Mouse (Mus musculus): ENCODE data around the gene Pbx4. TPM values are rescaled to one million over a fixed set of nuclear protein-coding genes. Genes with fewer than 3 reads are reported as not detected.

Gene Pbx4
- total RNA-seq (2021): not detected
- long read RNA-seq, experiment 1: 0 reads
- long read RNA-seq, experiment 2: 0 reads

- DNase-seq (ENCODE audit: low spot score): peak; percentile 57
Observed at GRCm38 (mm10) chr8:69832298-69832853, at the start of gene Pbx4. Gene Pbx4 (plus strand): TSS chr8:69832491.

DNA sequence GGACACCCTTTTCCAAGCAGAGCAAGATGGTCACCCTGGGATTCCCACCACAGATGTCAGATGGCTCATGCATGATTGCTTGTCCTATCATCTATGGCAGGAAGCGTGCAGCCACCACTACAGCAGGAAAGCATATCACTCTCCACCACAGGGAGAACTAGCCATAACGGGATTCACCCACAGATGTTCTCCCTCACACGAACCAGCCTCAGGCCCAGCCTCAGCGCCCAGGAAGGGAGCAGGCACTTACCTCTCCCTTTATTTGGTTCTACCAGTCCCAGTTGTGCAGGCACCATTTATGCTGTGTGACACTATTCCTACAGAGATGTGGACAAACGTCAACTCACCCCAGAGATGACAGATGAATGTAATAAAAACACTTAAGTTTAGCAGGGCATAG, 43.2 kb upstream of the Pbx4 start:
- DNase-seq (ENCODE audit: low spot score): no peak

DNA sequence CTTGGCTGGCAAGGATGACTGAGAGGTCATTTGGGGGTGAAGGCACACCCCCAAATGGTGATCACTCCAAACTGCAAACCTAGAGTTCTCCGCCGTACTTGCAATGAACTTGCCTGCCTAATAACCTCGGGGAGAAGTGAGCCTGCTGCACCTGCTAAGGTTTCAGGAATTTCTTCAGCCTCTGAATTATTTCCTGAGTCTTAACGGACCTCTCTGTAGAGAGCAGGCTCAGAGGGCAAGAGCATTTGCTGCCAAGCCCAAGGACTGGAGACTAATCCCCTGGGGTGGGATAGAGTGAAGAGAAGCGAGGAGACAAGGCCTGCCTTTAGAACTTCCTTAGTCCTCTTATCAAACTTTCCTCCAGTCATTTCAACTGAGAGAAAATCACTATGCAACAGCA, 42.6 kb upstream of the Pbx4 start:
- DNase-seq (ENCODE audit: low spot score): no peak

- DNase-seq (ENCODE audit: low spot score): no peak
Observed at GRCm38 (mm10) chr8:69790364-69790763, 41.9 kb upstream of the Pbx4 start.

DNA sequence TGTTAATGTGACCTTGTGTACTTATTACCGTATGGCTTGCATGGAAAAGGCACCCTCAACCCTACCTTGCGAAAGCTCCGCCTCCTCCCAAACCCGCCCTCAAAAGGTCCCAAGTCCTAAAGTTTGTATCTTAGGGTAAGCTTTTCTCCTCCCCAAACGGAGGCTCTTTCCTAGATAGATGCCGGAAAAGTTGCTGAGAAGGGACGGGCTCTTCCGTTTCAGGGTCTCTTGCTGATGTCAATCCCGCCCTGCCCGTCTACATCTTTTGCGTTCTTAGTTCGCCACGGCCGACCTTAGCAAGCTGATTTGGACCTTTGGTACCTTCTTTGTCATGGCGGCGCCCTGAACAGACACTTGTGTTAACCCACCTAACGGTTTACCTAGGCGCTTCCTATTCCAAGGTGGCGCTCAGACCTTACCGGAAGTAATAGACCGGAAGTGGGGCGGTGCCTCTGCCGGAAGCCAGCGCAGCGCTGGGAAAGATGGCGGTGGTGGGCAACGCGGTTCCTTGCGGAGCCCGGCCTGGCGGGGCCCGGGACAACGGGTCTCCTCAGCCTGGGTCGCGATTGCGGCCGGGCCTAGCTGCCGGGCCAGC, 41.4 kb upstream of the Pbx4 start, which contains the start of the genes Atp13a1 and Zfp866:
Atp13a1 (plus strand) TSS at position 391 of the 595 bp plus-strand sequence.
Zfp866 (minus strand) TSS at position 406 of the 595 bp plus-strand sequence.
- peak; percentile 89 for DNase-seq (ENCODE audit: low spot score)

GRCm38 (mm10) chr8:69791415-69792068, 40.7 kb upstream of the Pbx4 start:
- no peak for DNase-seq (ENCODE audit: low spot score)

DNA sequence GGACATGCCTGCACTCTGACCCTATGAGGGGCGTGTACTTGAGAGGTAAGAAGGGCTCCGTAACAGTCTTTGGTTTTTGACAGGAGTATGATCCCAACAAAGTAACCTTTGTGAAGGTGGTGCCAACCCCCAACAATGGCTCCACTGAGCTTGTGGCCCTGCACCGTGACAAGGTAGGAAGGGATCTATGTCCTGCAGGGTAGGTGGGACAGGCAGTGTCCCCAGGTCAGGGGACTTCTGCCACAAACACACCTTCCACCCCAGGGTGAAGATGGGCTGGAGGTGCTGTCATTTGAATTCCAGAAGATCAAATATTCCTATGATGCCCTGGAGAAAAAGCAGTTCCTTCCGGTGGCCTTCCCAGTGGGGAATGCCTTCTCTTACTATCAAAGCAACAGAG, 38.6 kb upstream of the Pbx4 start:
- DNase-seq (ENCODE audit: low spot score): no peak

DNA sequence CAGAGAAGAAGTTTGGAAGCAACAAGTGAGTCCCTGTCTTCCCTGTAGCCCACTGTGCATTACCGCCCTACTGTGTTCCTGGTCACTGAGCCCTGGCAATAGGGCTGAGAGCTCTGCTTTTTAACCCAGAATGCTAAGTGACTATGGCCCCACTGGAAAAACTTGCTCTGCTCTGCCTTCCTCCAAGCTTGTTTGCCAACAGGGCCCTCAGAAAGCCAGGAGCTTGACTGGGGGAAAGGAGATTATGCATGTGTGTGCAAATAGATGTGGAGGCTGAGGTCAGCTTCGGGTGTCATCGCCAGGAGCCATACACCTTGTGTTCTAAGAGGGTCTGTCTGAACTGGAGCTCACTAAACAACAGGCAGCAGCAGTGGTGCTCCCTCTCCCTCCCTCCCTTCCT, 38.2 kb upstream of the Pbx4 start:
- no peak for DNase-seq (ENCODE audit: low spot score)

GRCm38 (mm10) chr8:69794901-69795300, 37.4 kb upstream of the Pbx4 start:
- no peak for DNase-seq (ENCODE audit: low spot score)

- DNase-seq (ENCODE audit: low spot score): no peak
Observed at GRCm38 (mm10) chr8:69796721-69797345, 35.5 kb upstream of the Pbx4 start.

DNA sequence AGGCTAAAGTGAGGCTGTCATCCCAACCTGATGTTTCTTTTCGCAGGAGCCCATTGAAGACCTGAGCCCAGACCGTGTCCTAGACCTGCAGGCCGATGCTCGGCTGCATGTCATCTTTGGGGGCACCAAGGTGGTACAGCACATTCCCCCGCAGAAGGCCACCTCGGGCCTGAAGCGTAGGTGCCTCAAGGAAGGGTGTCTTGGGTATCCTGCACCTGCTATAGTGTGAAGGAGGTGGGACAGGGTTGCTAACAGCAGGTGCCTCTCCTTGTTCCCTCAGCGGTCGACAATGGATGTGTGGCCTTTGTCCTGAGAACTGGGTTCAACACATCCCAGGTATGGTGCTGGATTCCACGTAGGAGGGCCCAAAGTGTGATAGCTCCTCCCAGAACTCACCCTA, 34.6 kb upstream of the Pbx4 start:
- no peak for DNase-seq (ENCODE audit: low spot score)

DNA sequence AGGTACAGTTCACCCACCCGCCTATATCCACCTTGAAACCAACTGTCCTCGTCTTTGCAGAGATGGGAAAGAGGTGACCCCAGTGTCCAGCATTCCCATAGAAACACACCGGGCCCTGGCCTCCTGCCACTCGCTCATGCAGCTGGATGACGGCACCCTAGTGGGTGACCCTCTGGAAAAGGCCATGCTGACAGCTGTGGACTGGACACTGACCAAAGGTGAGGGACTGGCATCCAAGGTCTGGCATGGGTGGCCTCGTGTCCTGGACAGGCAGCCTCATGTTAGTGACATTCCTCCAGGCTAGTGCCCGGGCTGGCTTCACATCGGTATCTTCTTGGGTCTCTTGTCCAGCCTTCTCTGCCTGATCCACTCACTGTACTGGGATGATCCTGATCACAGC, 33.0 kb upstream of the Pbx4 start:
- DNase-seq (ENCODE audit: low spot score): no peak

GRCm38 (mm10) chr8:69799946-69800345, 32.3 kb upstream of the Pbx4 start:
- no peak for DNase-seq (ENCODE audit: low spot score)

DNA sequence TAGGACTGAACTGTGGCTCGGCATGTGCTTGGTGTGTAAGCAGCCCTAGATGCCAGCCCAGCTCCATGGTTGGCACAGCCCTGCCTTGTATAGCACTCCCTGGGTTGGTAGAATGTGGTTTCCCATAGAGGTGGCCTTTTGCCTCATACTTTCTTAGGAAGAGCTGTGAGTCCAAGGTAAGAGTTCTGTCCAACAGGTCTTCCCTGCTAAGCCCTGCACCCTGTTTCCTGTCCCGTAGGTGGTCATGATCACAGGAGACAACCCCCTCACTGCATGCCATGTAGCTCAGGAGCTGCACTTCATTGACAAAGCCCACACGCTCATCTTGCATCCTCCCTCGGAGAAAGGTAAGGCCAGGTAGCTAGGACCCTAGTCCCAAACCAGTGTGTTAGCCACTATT, 30.5 kb upstream of the Pbx4 start:
- no peak for DNase-seq (ENCODE audit: low spot score)

DNA sequence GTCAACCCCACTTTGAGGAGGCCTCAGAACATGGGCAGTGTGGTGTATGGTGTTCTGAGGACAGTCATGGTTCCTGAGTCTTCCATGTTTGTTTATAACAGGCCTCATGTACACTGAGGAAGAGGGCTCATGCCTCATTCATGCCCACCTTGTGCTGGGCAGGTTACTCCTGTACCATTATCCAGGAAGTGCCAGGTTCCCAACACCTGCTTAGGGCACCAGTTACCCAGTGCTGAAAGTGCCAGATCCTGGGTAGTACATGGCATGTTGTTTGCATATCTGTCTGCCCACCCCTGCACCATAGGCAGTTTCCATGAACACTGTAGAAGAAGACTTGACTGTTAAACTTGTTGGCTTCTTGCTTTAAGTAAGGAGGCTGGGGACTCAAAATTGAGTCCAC, 30.1 kb upstream of the Pbx4 start:
- DNase-seq (ENCODE audit: low spot score): no peak

GRCm38 (mm10) chr8:69803366-69803765, 28.9 kb upstream of the Pbx4 start:
- no peak for DNase-seq (ENCODE audit: low spot score)

DNA sequence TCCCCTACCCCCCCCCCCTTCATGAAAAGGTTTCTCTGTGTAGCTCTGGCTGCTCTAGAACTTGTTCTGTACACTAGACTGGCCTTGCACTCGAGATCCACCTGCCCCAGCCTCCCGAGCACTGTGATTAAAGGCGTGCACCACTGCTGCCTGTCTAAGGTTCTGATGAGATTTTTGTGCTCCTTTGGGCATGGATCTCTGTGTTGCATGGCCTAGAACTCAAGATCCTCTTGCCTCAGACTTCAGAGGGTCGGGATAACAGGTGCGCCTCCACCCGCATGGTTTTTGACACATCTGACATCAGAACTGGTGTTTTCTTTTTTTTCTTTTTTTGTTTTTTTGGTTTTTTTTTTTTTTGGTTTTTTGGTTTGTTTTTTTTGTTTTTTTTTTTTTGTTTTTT, 27.8 kb upstream of the Pbx4 start:
- no peak for DNase-seq (ENCODE audit: low spot score)

DNA sequence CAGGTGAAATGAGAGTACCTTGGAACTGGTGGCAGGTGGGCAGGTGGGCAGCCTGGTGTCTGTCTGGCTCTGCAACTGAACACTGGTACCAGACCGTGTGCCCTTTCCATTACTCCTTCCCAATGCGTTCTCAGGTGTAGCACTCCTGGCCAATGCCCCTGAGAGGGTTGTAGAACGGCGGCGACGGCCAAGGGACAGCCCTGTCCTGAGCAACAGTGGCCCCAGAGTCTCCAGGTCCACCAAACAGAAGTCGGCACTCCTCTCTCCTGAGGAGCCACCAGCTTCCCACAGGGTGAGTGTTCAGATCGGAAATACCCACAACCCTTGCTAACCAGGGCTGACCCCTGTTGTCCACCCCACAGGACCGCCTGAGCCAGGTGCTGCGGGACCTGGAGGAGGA, 27.2 kb upstream of the Pbx4 start:
- no peak for DNase-seq (ENCODE audit: low spot score)

GRCm38 (mm10) chr8:69805491-69805890, 26.8 kb upstream of the Pbx4 start:
- DNase-seq (ENCODE audit: low spot score): no peak

DNA sequence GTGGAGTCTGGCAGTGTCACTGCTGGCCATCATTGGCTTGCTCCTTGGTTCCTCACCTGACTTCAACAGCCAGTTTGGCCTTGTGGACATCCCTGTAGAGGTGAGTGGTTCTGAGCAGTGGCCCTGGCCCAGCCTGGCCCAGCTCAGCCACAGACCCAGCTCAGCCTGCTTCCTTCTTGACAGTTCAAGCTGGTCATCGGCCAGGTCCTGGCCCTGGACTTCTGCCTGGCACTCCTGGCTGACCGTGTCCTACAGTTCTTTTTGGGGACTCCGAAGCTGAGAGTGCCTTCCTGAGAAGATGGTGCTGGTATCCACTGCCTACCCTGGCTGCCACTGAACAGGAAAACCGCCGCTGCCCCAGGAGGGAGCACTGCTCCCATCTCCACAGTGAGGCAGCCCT, 25.1 kb upstream of the Pbx4 start:
- DNase-seq (ENCODE audit: low spot score): no peak

DNA sequence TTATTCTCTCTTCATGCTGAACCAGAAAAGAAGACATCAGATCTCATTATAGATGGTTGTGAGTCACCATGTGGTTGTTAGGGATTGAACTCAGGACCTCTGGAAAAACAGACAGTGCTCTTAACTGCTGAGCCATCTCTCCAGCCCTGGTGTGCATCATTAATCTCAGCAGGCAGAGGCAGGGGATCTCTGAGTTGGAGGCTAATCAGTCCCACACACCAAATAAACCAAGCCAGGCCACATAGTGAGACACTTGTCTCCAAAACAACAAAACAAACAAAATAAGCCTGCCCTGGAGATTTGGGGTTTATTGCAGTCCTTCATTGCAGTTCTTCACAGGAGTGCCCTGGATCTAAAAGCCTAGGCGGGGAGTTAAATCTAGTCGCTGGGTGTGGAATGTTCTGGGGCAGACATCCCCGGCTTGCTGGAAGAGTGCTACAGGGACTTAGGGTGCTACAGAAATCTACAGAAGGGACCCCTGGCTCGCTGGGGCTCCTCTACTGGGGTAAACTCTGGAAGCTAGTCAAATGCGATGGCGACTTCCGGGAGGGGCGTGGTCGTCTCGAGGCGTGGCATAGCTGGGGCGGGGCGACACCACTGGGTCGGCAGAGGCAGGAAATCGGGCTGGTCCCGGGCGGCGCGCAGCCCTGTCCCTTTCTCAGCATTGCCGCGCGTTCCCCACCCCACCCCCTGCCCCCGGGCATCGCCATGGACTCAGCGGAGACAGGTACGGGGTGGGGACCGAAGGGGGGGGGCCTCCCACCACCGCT, 24.0 kb upstream of the Pbx4 start, which contains the start of gene Gmip:
Gmip (plus strand) TSS at position 586 of the 770 bp plus-strand sequence.
- peak; percentile 73 for DNase-seq (ENCODE audit: low spot score)
